Comparison of ENCODE assay signal across 18 mouse cellular contexts in the genomic region with DNA sequence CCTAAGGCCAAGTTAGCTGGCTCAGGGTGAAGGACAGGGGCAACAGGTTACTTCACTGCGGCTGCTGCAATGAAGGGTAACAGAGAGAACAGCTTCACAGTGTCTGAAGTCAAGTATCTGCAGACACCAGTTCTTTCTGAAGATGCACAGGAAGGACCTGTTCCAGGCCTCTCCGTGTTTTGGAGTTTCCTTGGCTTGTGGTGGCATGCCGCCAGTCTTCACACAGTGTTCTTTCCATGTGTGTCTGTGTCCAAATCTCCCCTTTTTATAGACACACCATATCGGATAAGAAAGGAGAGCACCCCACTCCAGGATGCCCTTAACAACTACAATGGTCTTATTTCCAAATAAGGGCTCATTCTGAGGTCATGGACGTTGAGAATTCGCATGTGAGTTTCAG. TPM values are rescaled to one million over a fixed set of nuclear protein-coding genes. Genes with fewer than 3 reads are reported as not detected.
"Had no signal": no experiment of that assay in that cellular context is flagged by ENCODE, and none has a peak within 500 bp of the region (broad histone marks: within the 10 kb centered on the region; RNA-seq: fewer than 3 reads in every experiment).

No protein-coding gene starts in this region.

- DNase-seq: retina, postnatal 1 day; right cerebral cortex, adult 18-20 months; right cerebral cortex, postnatal 14 days; right cerebral cortex, postnatal 25 days; right cerebral cortex, postnatal 4 days; spleen, adult 18-20 months; thymus, adult 18-20 months; thymus, adult 2 months; thymus, postnatal 14 days; thymus, postnatal 25 days; thymus, postnatal 36 days; thymus, postnatal 4 days had no signal

- H3K4me3 ChIP-seq: neural tube, embryonic 12.5 days; neural tube, embryonic 13.5 days; neural tube, embryonic 15.5 days; stomach, embryonic 15.5 days had no signal

- H3K27ac ChIP-seq: neural tube, embryonic 12.5 days; neural tube, embryonic 13.5 days; neural tube, embryonic 15.5 days; stomach, embryonic 15.5 days; stomach, postnatal 0 days had no signal

RNA-seq across cellular contexts. Expression of gene Slc4a3, which starts 1.7 kb away (rescaled TPM):
- total RNA-seq: neutrophil, adult 5-6 weeks had no signal

RNA-seq across cellular contexts. Expression of gene Inha, which starts 37.5 kb away (rescaled TPM):
- total RNA-seq: neutrophil, adult 5-6 weeks had no signal

RNA-seq across cellular contexts. Expression of gene Obsl1, which starts 38.1 kb away (rescaled TPM):
- total RNA-seq: neutrophil, adult 5-6 weeks had no signal
